Mouse (Mus musculus) G1E (cell line): ENCODE results near the gene Gfm2.

ENCODE experiments used
- CTCF ChIP-seq: IDR thresholded peaks from 2 replicates; pipeline ENCODE4 v1.5.1; 2012; ENCODE audit warnings: low read depth, low read length, inconsistent platforms, mixed read lengths
- GATA1 ChIP-seq: IDR thresholded peaks from 2 replicates; pipeline ENCODE4 v1.6.1; 2012; ENCODE audit warnings: borderline replicate concordance, low read length, inconsistent platforms, mixed read lengths
- GATA2 ChIP-seq: IDR thresholded peaks from 2 replicates; pipeline ENCODE4 v1.6.1; 2012; ENCODE audit warnings: low read depth, low read length, inconsistent platforms, borderline replicate concordance
- TAL1 ChIP-seq: conservative IDR thresholded peaks from 2 replicates; pipeline ENCODE4 v1.6.1; 2012; ENCODE audit warnings: low read depth, low read length, inconsistent platforms, mixed read lengths

GRCm38 (mm10) chr13:97104996-97105395 lies 32.7 kb upstream of the Gfm2 start:
- TF ChIP-seq TAL1: no peak
- no peak for TF ChIP-seq CTCF
- no peak for TF ChIP-seq GATA1
- TF ChIP-seq GATA2: no peak
